Mouse (Mus musculus) small intestine, adult 2 months (tissue): ENCODE data around the gene Ddx23.

Source experiments
- CTCF ChIP-seq: fragments of 200-500 bp; IDR thresholded peaks from 2 replicates; pipeline ENCODE4 v1.5.1; 2012; ENCODE audit warnings: low read depth, mild to moderate bottlenecking, control low read depth, inconsistent platforms, low read length, moderate library complexity, mixed read lengths; ENCODE audit not compliant: insufficient replicate concordance, insufficient read length; ENCODE audit errors: extremely low read depth
- POLR2A ChIP-seq: fragments of 200-500 bp; IDR thresholded peaks from 2 replicates; pipeline ENCODE4 v1.6.1; 2012; ENCODE audit warnings: low read depth, mild to moderate bottlenecking, control low read depth, inconsistent platforms, low read length, moderate library complexity

GRCm38 (mm10) chr15:98656982-98657751, 5.5 kb downstream of the Ddx23 start:
- TF ChIP-seq POLR2A (no peak), CTCF (no peak)
